Mouse (Mus musculus) right cerebral cortex, adult 2 months (tissue): ENCODE data around the gene Sde2.
A peak's percentile ranks its signal among the peaks of the same experiment; 100 is the strongest.
"Not testable (repeated sequence)": the region's sequence is repeated elsewhere in the genome, so short reads cannot be mapped to it uniquely, and the experiment has no call there.

Source experiments
- DNase-seq, 2 experiments: peaks; one replicate each; pipeline ENCODE4 v3.0.0; 2021 to 2022; ENCODE audit warnings: low spot score in 2 of 2

Gene Sde2

GRCm38 (mm10) chr1:180835273-180836015, 15.5 kb upstream of the Sde2 start:
- DNase-seq: no peak

DNA sequence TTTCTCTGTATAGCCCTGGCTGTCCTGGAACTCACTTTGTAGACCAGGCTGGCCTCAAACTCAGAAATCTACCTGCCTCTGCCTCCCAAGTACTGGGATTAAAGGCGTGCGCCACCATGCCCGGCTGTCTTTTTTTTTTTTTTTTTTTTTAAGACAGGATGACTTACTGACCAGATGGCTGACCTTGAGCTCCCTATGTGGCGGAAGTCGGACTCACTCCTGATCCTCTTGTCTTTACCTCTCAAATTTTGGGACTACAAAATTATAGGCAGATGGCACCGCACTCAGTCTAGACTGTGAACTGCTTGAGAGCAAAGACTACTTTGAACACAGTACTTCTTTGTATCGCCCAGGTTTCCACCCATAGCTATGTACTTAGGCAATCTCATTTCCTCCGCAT, 14.5 kb upstream of the Sde2 start:
- DNase-seq: not testable (repeated sequence)

DNA sequence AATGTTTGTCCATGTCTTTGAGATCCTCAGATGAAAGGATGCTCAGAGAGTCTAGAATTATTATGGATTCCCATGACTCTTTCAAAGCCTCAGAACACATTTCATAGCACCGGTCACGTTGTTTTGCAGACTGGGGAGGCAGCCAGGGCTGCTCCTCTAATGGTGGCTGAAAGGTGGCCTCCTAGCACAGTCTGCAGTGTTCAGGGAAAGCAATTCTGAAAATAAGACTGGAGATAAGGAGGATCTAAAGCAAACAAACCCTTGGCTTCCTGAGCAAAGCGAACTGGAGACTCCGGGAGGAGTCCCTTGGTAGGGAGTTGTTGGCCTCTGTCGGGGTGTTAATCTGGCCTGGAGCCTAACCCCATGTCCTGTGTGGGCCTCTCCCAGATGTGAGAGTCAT, 13.7 kb upstream of the Sde2 start:
- DNase-seq: no peak

- DNase-seq: no peak
Measured at GRCm38 (mm10) chr1:180838014-180838413, 12.9 kb upstream of the Sde2 start.

- no peak for DNase-seq
Measured at GRCm38 (mm10) chr1:180839201-180839910, 11.6 kb upstream of the Sde2 start.

GRCm38 (mm10) chr1:180841561-180842300, 9.2 kb upstream of the Sde2 start:
- DNase-seq: no peak

DNA sequence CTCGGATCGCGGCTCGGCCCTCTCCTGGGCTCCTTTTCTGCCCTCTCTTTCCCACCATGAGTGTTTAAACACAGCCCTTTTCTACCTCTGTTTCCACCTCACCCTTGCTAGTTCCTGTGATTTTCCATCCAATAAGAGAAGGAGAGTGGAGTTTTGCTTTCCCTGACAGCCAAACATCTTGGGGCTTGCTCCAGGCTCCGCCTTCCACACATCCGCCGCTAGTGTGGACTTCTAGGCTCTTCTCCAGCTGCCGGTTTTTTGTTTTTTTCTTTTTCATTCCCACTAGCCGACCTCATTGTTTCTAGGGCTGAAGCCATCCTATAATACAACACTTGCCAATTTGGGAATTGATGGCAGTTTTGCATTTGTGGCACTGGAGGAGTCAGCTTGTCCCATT, 2.8 kb upstream of the Sde2 start:
- peak; percentile 64 to 69 for DNase-seq

DNA sequence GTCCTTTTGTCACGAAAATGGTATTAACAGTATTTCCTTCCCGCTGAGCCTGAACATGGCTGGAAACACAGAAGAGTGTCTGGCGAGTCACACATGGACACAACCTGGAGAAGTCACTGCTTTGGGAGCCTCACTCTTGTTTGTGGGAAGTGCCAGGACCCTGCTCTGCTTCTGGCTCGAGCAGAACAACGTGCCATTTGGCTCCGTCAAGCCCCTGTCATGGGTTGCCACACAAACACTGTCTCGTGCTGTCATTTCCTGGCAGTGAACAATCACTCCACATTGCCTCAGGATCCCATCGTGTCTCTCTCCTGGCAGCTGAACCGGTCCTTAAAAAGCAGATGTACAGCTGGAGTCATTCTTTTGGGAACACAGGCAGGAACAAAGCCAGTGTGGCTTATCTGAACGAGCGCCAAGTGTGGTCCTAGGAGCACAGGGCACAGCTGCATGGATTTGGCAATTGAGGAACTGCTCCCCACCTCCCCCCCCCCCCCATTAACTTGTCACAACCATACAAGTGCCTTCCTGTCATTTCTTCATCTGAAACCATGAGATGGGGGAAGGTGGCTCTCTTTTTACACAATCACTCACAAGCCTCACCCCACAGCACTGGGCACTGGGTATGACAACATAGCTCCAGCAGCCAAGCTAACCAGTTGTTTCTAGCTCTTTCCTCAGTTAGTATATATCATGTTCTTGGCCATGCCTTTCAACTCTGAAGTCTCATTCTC, 2.3 kb upstream of the Sde2 start:
- DNase-seq: peak in 1 of 2 experiments; percentile 49

GRCm38 (mm10) chr1:180849701-180850301, 1.1 kb upstream of the Sde2 start:
- DNase-seq: peak in 1 of 2 experiments; percentile 55

DNA sequence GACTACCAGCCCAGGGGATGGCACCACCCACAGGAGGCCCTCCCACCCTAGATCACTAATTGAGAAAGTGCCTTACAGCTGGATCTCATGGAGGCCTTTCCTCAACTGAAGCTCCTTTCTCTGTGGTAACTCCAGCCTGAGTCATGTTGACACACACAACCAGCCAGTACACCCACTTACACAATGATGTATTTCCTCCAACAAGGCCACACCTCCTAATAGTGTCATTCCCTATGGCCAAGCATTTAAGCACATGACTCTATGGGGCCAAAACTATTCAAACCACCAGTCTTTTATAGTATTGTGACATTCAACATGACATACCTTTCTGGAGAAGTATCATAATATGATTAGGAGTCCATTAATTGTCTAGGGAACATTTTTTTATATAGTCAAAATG, 7.8 kb downstream of the Sde2 start:
- no peak for DNase-seq

GRCm38 (mm10) chr1:180860030-180860429, 9.1 kb downstream of the Sde2 start:
- no peak for DNase-seq

DNA sequence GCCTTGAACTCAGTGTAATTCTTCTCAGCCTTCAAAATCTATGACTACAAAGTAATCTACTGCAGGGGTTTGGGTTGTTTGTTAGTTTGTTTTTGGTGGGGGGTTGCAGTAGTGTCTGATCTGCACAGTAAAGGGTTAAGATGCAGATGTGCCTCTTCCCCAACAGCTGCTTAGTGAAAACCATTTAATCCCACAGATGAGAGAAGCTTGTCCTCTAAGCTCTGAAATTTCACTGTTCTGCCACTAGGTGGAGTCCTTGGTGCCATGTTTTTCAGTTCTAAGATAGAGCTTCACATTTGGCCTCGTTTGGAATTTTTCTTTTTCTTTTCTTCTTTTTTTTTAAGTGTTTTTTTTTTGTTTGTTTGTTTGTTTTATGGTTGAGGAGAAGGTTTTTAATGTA, 12.7 kb downstream of the Sde2 start:
- DNase-seq: peak; percentile 15 to 21

GRCm38 (mm10) chr1:180866001-180866400, 15.1 kb downstream of the Sde2 start:
- no peak for DNase-seq

- no peak for DNase-seq
Measured at GRCm38 (mm10) chr1:180870122-180870650, 19.3 kb downstream of the Sde2 start.

GRCm38 (mm10) chr1:180873861-180874484, 23.0 kb downstream of the Sde2 start:
- peak; percentile 17 to 25 for DNase-seq

DNA sequence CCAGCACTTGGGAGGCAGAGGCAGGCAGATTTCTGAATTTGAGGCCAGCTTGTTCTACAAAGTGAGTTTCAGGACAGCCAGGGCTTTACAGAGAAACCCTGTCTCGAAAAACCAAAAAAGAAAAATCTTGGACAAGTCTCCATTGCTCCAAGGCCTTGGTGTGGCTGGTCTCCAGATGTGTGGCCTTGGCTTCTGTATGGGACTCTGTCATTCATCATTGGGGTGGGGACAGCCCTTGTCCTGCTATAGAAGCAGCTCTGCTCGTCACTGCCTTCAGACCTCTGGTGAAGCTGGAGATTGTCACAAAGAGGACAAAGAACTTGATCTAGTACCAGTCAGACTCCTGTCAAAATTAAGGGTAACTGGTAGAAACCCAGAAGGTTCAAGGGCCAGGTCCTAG, 23.7 kb downstream of the Sde2 start:
- no peak for DNase-seq

DNA sequence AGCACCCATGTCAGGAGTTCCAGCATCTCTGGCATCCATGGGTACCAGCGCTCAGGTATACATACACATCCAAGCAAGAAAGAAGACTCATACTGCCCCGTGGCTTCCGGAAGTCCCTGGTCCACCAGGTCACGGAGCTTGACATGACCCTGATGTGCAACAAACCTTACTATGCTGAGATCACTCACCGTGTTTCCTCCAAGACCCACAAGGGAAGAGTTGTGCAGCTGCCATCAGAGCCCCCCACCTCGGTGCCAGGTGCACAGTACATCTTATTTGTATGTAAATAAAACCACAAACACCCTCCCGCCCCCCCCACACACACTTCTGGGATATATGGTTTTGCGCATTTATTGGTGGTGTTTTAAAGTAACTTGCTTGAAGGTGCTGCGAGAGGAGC, 24.2 kb downstream of the Sde2 start:
- no peak for DNase-seq

DNA sequence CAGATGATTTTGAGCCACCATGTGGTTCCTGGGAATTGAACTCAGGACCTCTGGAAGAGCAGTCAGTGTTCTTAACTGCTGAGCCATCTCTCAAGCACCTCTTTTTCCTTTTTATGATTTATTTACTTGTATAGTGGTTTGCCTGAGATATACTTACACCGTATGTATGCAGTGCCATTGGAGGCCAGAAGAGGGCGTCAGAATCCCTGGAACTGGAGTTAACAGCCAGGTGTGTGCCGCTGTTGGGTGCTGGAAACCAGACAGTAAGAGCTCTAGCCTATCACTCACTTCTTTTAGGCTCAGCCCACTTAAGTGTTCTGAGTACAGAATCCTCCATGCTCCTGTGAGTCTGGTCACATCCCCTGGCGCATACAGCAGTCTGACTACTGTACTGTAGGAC, 26.5 kb downstream of the Sde2 start:
- DNase-seq: no peak

DNA sequence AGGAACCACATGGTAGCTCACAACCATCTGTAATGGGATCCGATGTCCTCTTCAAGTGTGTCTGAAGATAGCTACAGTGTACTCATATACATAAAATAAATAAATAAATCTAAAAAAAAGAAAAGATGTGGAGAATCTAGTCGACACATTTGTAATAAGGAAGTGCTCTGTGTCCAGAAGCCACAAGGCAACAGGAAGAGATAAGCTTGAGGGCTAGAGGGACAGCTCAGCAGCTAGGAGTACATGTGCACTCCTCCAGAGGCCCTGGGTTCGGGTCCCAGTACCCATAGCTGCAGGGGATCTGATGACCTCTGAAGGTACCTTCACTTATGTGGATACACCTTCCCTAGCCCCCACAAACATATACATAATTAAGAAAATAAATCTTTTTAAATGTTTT, 30.8 kb downstream of the Sde2 start:
- no peak for DNase-seq

DNA sequence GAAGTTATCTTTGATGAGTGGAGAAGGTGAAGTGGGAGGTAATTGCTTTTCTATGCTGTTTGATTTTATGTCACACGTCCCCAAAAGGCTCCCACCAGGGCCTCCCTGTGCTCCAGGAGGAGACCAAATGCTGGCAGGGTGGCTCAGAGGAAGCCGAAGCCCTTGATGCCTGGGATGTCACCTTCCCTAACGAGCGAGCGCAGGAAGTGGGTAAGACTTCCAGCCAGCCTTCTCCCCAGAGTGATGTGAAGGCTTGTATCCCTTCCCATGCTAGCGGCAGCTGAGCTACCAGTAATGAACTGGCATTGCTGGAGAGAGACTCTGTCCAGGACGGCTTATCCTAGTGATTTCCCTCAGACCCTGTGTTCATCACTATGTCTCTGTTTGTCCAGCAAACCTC, 32.8 kb downstream of the Sde2 start:
- DNase-seq: no peak

DNA sequence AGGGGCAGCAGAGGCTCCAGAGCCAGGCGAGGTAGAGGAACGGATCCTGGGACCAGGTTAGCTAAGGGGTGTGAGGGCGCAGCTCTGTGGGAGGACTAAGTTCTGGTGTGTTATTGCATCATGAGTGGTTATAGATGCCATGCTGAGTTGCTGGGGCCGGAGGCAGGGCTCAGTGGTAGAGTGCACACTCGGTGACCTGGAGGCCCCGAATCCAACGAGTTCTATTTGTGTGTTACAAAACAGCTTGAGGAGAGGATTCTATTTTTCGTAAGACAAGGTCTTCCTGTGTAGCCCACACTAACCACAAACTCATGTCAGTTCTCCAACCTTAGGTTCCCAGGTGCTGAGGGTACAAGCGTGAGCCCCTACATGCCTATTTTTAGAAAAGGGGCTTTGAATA, 33.6 kb downstream of the Sde2 start:
- DNase-seq: no peak
